Comparison of ENCODE assay signal across 10 mouse cellular contexts in the genomic region with DNA sequence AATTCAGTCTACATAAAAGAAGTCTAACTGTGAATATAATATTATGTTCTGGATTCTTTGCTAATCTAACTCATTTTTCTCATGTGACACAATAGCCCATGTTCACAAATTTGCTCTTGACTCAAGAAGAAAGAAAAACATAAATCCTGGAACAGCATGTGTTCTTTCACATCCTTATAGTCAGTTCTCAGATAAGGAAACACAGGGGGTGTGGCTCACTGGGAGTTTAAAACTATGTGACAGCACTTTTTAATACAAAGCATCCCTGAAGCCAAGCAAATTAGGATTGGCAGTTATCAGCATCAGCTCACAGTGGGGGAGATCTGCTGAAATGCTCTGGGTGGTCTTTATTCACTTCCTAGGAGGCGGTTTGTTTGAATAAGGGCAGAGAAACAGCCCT.
"Had no signal": no experiment of that assay in that cellular context is flagged by ENCODE, and none has a peak within 500 bp of the region (broad histone marks: within the 10 kb centered on the region; RNA-seq: fewer than 3 reads in every experiment).

No protein-coding gene starts in this region.

- H3K4me2 ChIP-seq: limb, embryonic 13.5 days had no signal

- H3K9ac ChIP-seq: limb, embryonic 13.5 days; liver, embryonic 14.5 days had no signal

- H3K27me3 ChIP-seq: limb, embryonic 13.5 days had no signal

- H3K27ac ChIP-seq: limb, embryonic 13.5 days; liver, embryonic 14.5 days; stomach, postnatal 0 days had no signal

- ATAC-seq: midbrain, embryonic 16.5 days had no signal

- DNase-seq: kidney, adult 18-20 months; kidney, postnatal 10 days; left cerebral cortex, postnatal 4 days; lung, adult 2 months; lung, postnatal 14 days; thymus, postnatal 4 days had no signal

- H3K9me3 ChIP-seq: limb, embryonic 13.5 days had no signal

- H3K4me3 ChIP-seq: limb, embryonic 13.5 days had no signal

- H3K4me1 ChIP-seq: limb, embryonic 13.5 days had no signal

- H3K36me3 ChIP-seq: limb, embryonic 13.5 days had no signal
